Mouse (Mus musculus): ENCODE results near the gene Tshr. TPM values are rescaled to one million over a fixed set of nuclear protein-coding genes. Genes with fewer than 3 reads are reported as not detected.

Gene Tshr
- total RNA-seq, 4 experiments from 2014 or later: 3.0 to 14.1 (median 5.3) TPM

- peak; percentile 92 for DNase-seq
These were observed 203.9 kb downstream of the Tshr start for GRCm38 (mm10) chr12:91588176-91588669.

GRCm38 (mm10) chr12:91588670-91589541, 204.5 kb downstream of the Tshr start:
- peak; percentile 30 for DNase-seq

- no peak for DNase-seq
These were observed 205.1 kb downstream of the Tshr start for GRCm38 (mm10) chr12:91589542-91589846.

- DNase-seq: peak; percentile 90
These were observed 205.7 kb downstream of the Tshr start, which contains the start of gene Gtf2a1 for GRCm38 (mm10) chr12:91589847-91590690. Gtf2a1 (minus strand) TSS chr12:91590487.

GRCm38 (mm10) chr12:91590716-91591115, 206.4 kb downstream of the Tshr start:
- DNase-seq: peak; percentile 59

- no peak for DNase-seq
These were observed 206.8 kb downstream of the Tshr start for GRCm38 (mm10) chr12:91591191-91591590.

GRCm38 (mm10) chr12:91592128-91592527, 207.8 kb downstream of the Tshr start:
- DNase-seq: no peak

Other genes with a start within 250 kb of the Tshr start
- 10 to 100 TPM in 1 of 4 experiments, 1 to 10 TPM in 3; 2.6 to 10.2 (median 3.9) TPM for gene Cep128, start 154 bp upstream of the Tshr start, total RNA-seq (2022)
- gene Gtf2a1, start 205.9 kb downstream of the Tshr start, total RNA-seq (2022): 10 to 100 TPM; 41.1 to 48.8 (median 46.2) TPM

All from adrenal gland, adult 8-10 months (tissue).